Comparison of ENCODE assay signal across 10 mouse cellular contexts in the genomic region with DNA sequence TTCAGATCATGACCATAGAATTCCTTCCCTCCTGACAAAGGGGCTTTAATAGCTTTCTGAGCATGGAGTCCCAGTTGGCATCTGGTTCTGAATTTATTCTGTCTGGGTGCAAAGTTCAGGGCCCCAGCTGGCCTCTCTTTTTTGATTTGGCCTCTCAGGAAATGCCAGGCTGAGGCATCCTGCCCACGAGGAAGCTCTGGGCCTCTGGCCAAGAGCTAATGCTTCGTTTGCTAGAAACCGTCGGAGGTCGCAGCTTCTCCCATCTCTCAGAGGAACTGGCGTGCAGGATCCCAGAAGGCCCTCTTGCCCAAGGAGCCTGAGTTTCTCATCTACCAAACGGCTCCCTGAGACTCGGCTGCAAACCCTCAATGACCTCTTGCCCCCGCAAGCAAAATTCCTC. TPM values are rescaled to one million over a fixed set of nuclear protein-coding genes. Genes with fewer than 3 reads are reported as not detected.
DNase-seq lines count a peak whose midpoint lies in the region; ATAC-seq and TF ChIP-seq lines count a peak whose summit lies in the region.
"Had no signal": no experiment of that assay in that cellular context is flagged by ENCODE, and none has a peak within 500 bp of the region (broad histone marks: within the 10 kb centered on the region; RNA-seq: fewer than 3 reads in every experiment).

No protein-coding gene starts in this region.

- peak; percentile 63 for DNase-seq in liver, adult 2 months (ENCODE audit: extremely low read depth, low read depth, low spot score)
- peak; percentile 72 for DNase-seq in embryonic facial prominence, embryonic 14.5 days (ENCODE audit: low spot score)
- DNase-seq in kidney, adult 2 months = peak; percentile 80
- no peak for DNase-seq in frontal cortex, adult 2 months (ENCODE audit: extremely low spot score in 1 of 2, low spot score in 1 of 2)
- no peak for DNase-seq in urinary bladder, postnatal 36 days (ENCODE audit: low spot score in 2 of 2)
- no peak for DNase-seq in heart, postnatal 25 days (ENCODE audit: low spot score)
- DNase-seq: thymus, postnatal 4 days had no signal

- H3ac ChIP-seq in myocyte (ENCODE audit: control insufficient read depth, insufficient read length) = no peak overlapping the region

- no peak overlapping the region for H3K9ac ChIP-seq in liver, adult 2 months (ENCODE audit: low read depth, low read length)
- no peak overlapping the region for H3K9ac ChIP-seq in liver, embryonic 12.5 days
- 0 out of 2 replicates have a peak overlapping the region, but pooled peaks have one; percentile 22 for H3K9ac ChIP-seq in embryonic facial prominence, embryonic 14.5 days (ENCODE audit: low read depth, low read length)

- no peaks in the 10 kb centered on the region for H3K36me3 ChIP-seq in liver, adult 2 months (ENCODE audit: control insufficient read depth, insufficient read depth, low read length)
- H3K36me3 ChIP-seq in liver, embryonic 12.5 days = no peaks in the 10 kb centered on the region
- peaks cover 35% of the 10 kb centered on the region for H3K36me3 ChIP-seq in embryonic facial prominence, embryonic 14.5 days (ENCODE audit: control insufficient read depth, insufficient read depth, low read length)
- no peaks in the 10 kb centered on the region; the same call in 1 of the 2 replicates for H3K36me3 ChIP-seq in kidney, adult 2 months (ENCODE audit: control insufficient read depth, insufficient read depth, low read length)
- no peaks in the 10 kb centered on the region for H3K36me3 ChIP-seq in myocyte (ENCODE audit: control insufficient read depth, insufficient read depth)

- TF ChIP-seq POLR2A in liver, adult 2 months (IDR thresholded peaks at IDR 0.05; ENCODE audit: extremely low read depth, insufficient read depth, low read length) = no peak
- TF ChIP-seq POLR2A in kidney, adult 2 months (IDR thresholded peaks at IDR 0.05; ENCODE audit: low read depth, low read length) = no peak
- no peak for TF ChIP-seq POLR2A in myocyte (IDR thresholded peaks at IDR 0.05; ENCODE audit: insufficient read length, low read depth)

- intact Hi-C loops in heart, postnatal 25 days (cut with DNase I) = loop anchor here (2.0 to 10.0 kb wide), 6 partner anchors 124 to 1314 kb away; no protein-coding TSS in a partner anchor

- H3K9me3 ChIP-seq in liver, embryonic 12.5 days (replicated peaks) = no peaks in the 10 kb centered on the region
- H3K9me3 ChIP-seq in embryonic facial prominence, embryonic 14.5 days (ENCODE audit: control insufficient read depth, low read length) = no peaks in the 10 kb centered on the region

- H3K4me1 ChIP-seq in liver, adult 2 months (ENCODE audit: control insufficient read depth, insufficient read depth, low read length) = peaks cover 5% of the 10 kb centered on the region; the same call in 1 of the 2 replicates
- 0 out of 2 replicates have a peak, but pooled peaks cover 6% of the 10 kb centered on the region for H3K4me1 ChIP-seq in liver, embryonic 12.5 days
- peaks cover 7% of the 10 kb centered on the region; the same call in 1 of the 2 replicates for H3K4me1 ChIP-seq in embryonic facial prominence, embryonic 14.5 days (ENCODE audit: control insufficient read depth, insufficient read depth, low read length)
- H3K4me1 ChIP-seq in kidney, adult 2 months (ENCODE audit: control insufficient read depth, insufficient read depth, low read length) = no peaks in the 10 kb centered on the region

- no peak overlapping the region for H3K4me3 ChIP-seq in liver, adult 2 months (ENCODE audit: insufficient read depth, low read depth, low read length)
- H3K4me3 ChIP-seq in liver, embryonic 12.5 days = no peak overlapping the region
- peak overlapping the region; percentile 19 for H3K4me3 ChIP-seq in embryonic facial prominence, embryonic 14.5 days (ENCODE audit: low read depth, low read length)
- peak overlapping the region; percentile 40 for H3K4me3 ChIP-seq in kidney, adult 2 months (ENCODE audit: insufficient read depth, low read depth, low read length)
- no peak overlapping the region for H3K4me3 ChIP-seq in myocyte

- ATAC-seq in liver, embryonic 12.5 days = no peak
- ATAC-seq in embryonic facial prominence, embryonic 14.5 days (ENCODE audit: low read depth) = no peak

- H3K4me2 ChIP-seq in liver, embryonic 12.5 days = no peak overlapping the region
- H3K4me2 ChIP-seq in embryonic facial prominence, embryonic 14.5 days (ENCODE audit: low read depth, low read length) = peak overlapping the region; percentile 38
- peak overlapping the region; percentile 45 for H3K4me2 ChIP-seq in myocyte (ENCODE audit: low read depth)

- peaks cover 8% of the 10 kb centered on the region; the same call in 1 of the 2 replicates for H3K27me3 ChIP-seq in liver, adult 2 months (ENCODE audit: control insufficient read depth, insufficient read depth, low read length)
- peaks cover 50% of the 10 kb centered on the region for H3K27me3 ChIP-seq in liver, embryonic 12.5 days (replicated peaks)
- no peaks in the 10 kb centered on the region; the same call in 1 of the 2 replicates for H3K27me3 ChIP-seq in embryonic facial prominence, embryonic 14.5 days (replicated peaks; ENCODE audit: control insufficient read depth, insufficient read depth, low read length)
- H3K27me3 ChIP-seq in kidney, adult 2 months (replicated peaks; ENCODE audit: control insufficient read depth, insufficient read depth, low read length) = no peaks in the 10 kb centered on the region
- H3K27me3 ChIP-seq in myocyte (ENCODE audit: control insufficient read depth, insufficient read depth, insufficient read length) = peaks cover 9% of the 10 kb centered on the region

- TF ChIP-seq CTCF in liver, adult 2 months (IDR thresholded peaks at IDR 0.05; ENCODE audit: low read depth, low read length) = no peak
- TF ChIP-seq CTCF in kidney, adult 2 months (conservative IDR thresholded peaks at IDR 0.05; ENCODE audit: insufficient read depth, insufficient read length, low read depth, low read length) = no peak

- H3K79me2 ChIP-seq in liver, adult 2 months (ENCODE audit: control insufficient read depth, insufficient read depth, low read length) = no peaks in the 10 kb centered on the region
- H3K79me2 ChIP-seq in myocyte (ENCODE audit: control insufficient read depth, insufficient read depth) = no peaks in the 10 kb centered on the region

- no peak overlapping the region for H3K27ac ChIP-seq in liver, adult 2 months (replicated peaks; ENCODE audit: insufficient read depth, low read depth, low read length)
- H3K27ac ChIP-seq in liver, embryonic 12.5 days = no peak overlapping the region
- H3K27ac ChIP-seq in embryonic facial prominence, embryonic 14.5 days (replicated peaks; ENCODE audit: low read depth, low read length) = no peak overlapping the region
- H3K27ac ChIP-seq in kidney, adult 2 months (ENCODE audit: insufficient read depth, low read depth, low read length) = no peak overlapping the region

- whole genome bisulfite sequencing in liver, adult 2 months = 8% methylated on average over 9 of the region's 9 CpGs
- WGBS in liver, embryonic 12.5 days (ENCODE audit: insufficient replicate concordance) = 26% methylated on average over 9 of the region's 9 CpGs
- 12% methylated on average over 9 of the region's 9 CpGs for WGBS in embryonic facial prominence, embryonic 14.5 days
- WGBS in kidney, adult 2 months = 12% methylated on average over 9 of the region's 9 CpGs

TF ChIP-seq in myocyte, 11 proteins besides CTCF, POLR2A, EP300 and RAD21 (continues in another document):
- no peak for TF ChIP-seq POLR2AphosphoS2 (IDR thresholded peaks at IDR 0.05; ENCODE audit: insufficient read length, low read depth)
- no peak for TF ChIP-seq MYOD1 (IDR thresholded peaks at IDR 0.05; ENCODE audit: control insufficient read depth in 1 of 3, insufficient read length in 2 of 3, low read depth in 2 of 3)
- TF ChIP-seq TCF3 (IDR thresholded peaks at IDR 0.05; ENCODE audit: insufficient read length, low read depth) = no peak
- no peak for TF ChIP-seq REST (IDR thresholded peaks at IDR 0.05; ENCODE audit: insufficient read depth, insufficient read length)
- no peak for TF ChIP-seq USF1 (IDR thresholded peaks at IDR 0.05; ENCODE audit: low read depth)
- no peak for TF ChIP-seq MAX (IDR thresholded peaks at IDR 0.05; ENCODE audit: low read depth)
- TF ChIP-seq CEBPB (IDR thresholded peaks at IDR 0.05; ENCODE audit: insufficient read depth, poor library complexity, severe bottlenecking) = no peak
- TF ChIP-seq TCF12 (IDR thresholded peaks at IDR 0.05; ENCODE audit: insufficient read depth, poor library complexity, severe bottlenecking) = no peak
- TF ChIP-seq MYOG (IDR thresholded peaks at IDR 0.05; ENCODE audit: control insufficient read depth in 1 of 3, insufficient read depth in 1 of 3, insufficient read length in 2 of 3, low read depth in 2 of 3) = no peak
- TF ChIP-seq SRF (IDR thresholded peaks at IDR 0.05; ENCODE audit: control insufficient read depth, insufficient read length, low read depth) = no peak

RNA-seq across cellular contexts. Expression of a gene that starts 2.5 kb away (rescaled TPM):
- 17.7 and 34.6 TPM in 2 replicates for total RNA-seq in liver, adult 2 months (2014; rRNA removed)
- polyA plus RNA-seq in liver, adult 2 months (2012; rRNA removed) = 23.5 and 31.2 TPM in 2 replicates
- polyA plus RNA-seq in liver, embryonic 12.5 days (2016; fragmentation: Nextera tagmentation; extraction: Ambion mirVana) = 42.6 and 43.2 TPM in 2 replicates
- polyA plus RNA-seq in embryonic facial prominence, embryonic 14.5 days (2014; fragmentation: Nextera tagmentation; extraction: Ambion mirVana) = 258 and 266 TPM in 2 replicates
- 300 and 359 TPM in 2 replicates for polyA plus RNA-seq in kidney, adult 2 months (2012; rRNA removed)
- polyA plus RNA-seq in myocyte (2012; fragmentation: generic; extraction: Trizol) = 2.2 TPM
- 12.6 and 13.9 TPM in 2 replicates for polyA plus RNA-seq in frontal cortex, adult 2 months (2012; rRNA removed)
- total RNA-seq in heart, postnatal 25 days (2021) = 10 to 100 TPM; 35.3 to 44.3 TPM

RNA-seq across cellular contexts. Expression of a gene that starts 13.6 kb away (rescaled TPM):
- 89.1 and 176 TPM in 2 replicates for total RNA-seq in liver, adult 2 months (2014; rRNA removed)
- polyA plus RNA-seq in liver, adult 2 months (2012; rRNA removed) = 17.1 and 50.9 TPM in 2 replicates
- polyA plus RNA-seq in liver, embryonic 12.5 days (2016; fragmentation: Nextera tagmentation; extraction: Ambion mirVana) = 39.5 and 41.4 TPM in 2 replicates
- polyA plus RNA-seq in embryonic facial prominence, embryonic 14.5 days (2014; fragmentation: Nextera tagmentation; extraction: Ambion mirVana) = 0.40 and 0.52 TPM in 2 replicates
- 28.0 and 37.5 TPM in 2 replicates for polyA plus RNA-seq in kidney, adult 2 months (2012; rRNA removed)
- polyA plus RNA-seq in myocyte (2012; fragmentation: generic; extraction: Trizol) = not detected
- polyA plus RNA-seq in frontal cortex, adult 2 months (2012; rRNA removed) = 0.10 and 0.15 TPM in 2 replicates
- total RNA-seq in heart, postnatal 25 days (2021) = not detected
- total RNA-seq: layer of hippocampus, adult 18-20 months had no signal

RNA-seq across cellular contexts. Expression of a gene that starts 22.8 kb away (rescaled TPM):
- not detected in 2 replicates for total RNA-seq in liver, adult 2 months (2014; rRNA removed)
- polyA plus RNA-seq in liver, adult 2 months (2012; rRNA removed) = not detected in 2 replicates
- not detected in 2 replicates for polyA plus RNA-seq in liver, embryonic 12.5 days (2016; fragmentation: Nextera tagmentation; extraction: Ambion mirVana)
- not detected in 2 replicates for polyA plus RNA-seq in embryonic facial prominence, embryonic 14.5 days (2014; fragmentation: Nextera tagmentation; extraction: Ambion mirVana)
- not detected in 2 replicates for polyA plus RNA-seq in kidney, adult 2 months (2012; rRNA removed)
- polyA plus RNA-seq in myocyte (2012; fragmentation: generic; extraction: Trizol) = not detected
- polyA plus RNA-seq in frontal cortex, adult 2 months (2012; rRNA removed) = not detected in 2 replicates
- not detected for total RNA-seq in heart, postnatal 25 days (2021)
- total RNA-seq: layer of hippocampus, adult 18-20 months had no signal

Comparison
In these comparisons a context has a peak if more than half of its experiments do, and no peak if none do; other contexts are left out.
1. DNase-seq: peak in liver, adult 2 months (single experiment), embryonic facial prominence, embryonic 14.5 days (single experiment) and kidney, adult 2 months (single experiment); none in frontal cortex, adult 2 months (0 of 2), urinary bladder, postnatal 36 days (0 of 2) and heart, postnatal 25 days (single experiment).
2. H3K4me3 ChIP-seq: peak in embryonic facial prominence, embryonic 14.5 days (single experiment) and kidney, adult 2 months (single experiment); none in liver, adult 2 months (single experiment), liver, embryonic 12.5 days (single experiment) and myocyte (single experiment).
3. RNA of a gene that starts 13.6 kb away (polyA plus RNA-seq): 39.5 to 41.4 TPM in liver, embryonic 12.5 days, 28.0 to 37.5 TPM in kidney, adult 2 months and 17.1 to 50.9 TPM in liver, adult 2 months; 0.40 to 0.52 TPM in embryonic facial prominence, embryonic 14.5 days, 0.10 to 0.15 TPM in frontal cortex, adult 2 months and not detected in myocyte (single experiment); every median in the first group is over 10 times any median in the second.